Mouse (Mus musculus): ENCODE results near the gene Samhd1. TPM values are rescaled to one million over a fixed set of nuclear protein-coding genes. Genes with fewer than 3 reads are reported as not detected.

Gene Samhd1
- polyA plus RNA-seq, 1 experiment from 2014 or later = 21.4 TPM

- Histone ChIP-seq H3K9ac (no peak overlapping the region), H3K9me3 (no peaks in the 10 kb centered on the region), H3K4me2 (no peak overlapping the region), H3K27me3 (no peaks in the 10 kb centered on the region), H3K4me1 (peaks cover 58% of the 10 kb centered on the region), H3K36me3 (peaks cover 57% of the 10 kb centered on the region), H3K27ac (peak overlapping the region; percentile 82), H3K4me3 (no peak overlapping the region)
- WGBS = 87% methylated on average over 6 of the region's 6 CpGs
- no peak for ATAC-seq (ENCODE audit: insufficient number of reproducible peaks, low FRiP score, low TSS enrichment, low read depth)
These were observed 79.3 kb downstream of the Samhd1 start for GRCm38 (mm10) chr2:157055721-157056120.

- Histone ChIP-seq H3K36me3 (peaks cover 57% of the 10 kb centered on the region), H3K27me3 (no peaks in the 10 kb centered on the region), H3K9ac (no peak overlapping the region), H3K4me2 (no peak overlapping the region), H3K4me3 (no peak overlapping the region), H3K9me3 (no peaks in the 10 kb centered on the region), H3K27ac (peak overlapping the region; percentile 82), H3K4me1 (peaks cover 54% of the 10 kb centered on the region)
- 35% methylated on average over 5 of the region's 5 CpGs for WGBS
- peak; percentile 54 for ATAC-seq (ENCODE audit: insufficient number of reproducible peaks, low FRiP score, low TSS enrichment, low read depth)
These were observed 80.2 kb downstream of the Samhd1 start for GRCm38 (mm10) chr2:157054816-157055215.

GRCm38 (mm10) chr2:157054297-157054696, 80.8 kb downstream of the Samhd1 start:
- Histone ChIP-seq H3K27ac (peak overlapping the region; percentile 82), H3K36me3 (peaks cover 57% of the 10 kb centered on the region), H3K27me3 (no peaks in the 10 kb centered on the region), H3K4me3 (no peak overlapping the region), H3K9ac (no peak overlapping the region), H3K4me2 (no peak overlapping the region), H3K4me1 (peaks cover 52% of the 10 kb centered on the region), H3K9me3 (no peaks in the 10 kb centered on the region)
- no peak for ATAC-seq (ENCODE audit: insufficient number of reproducible peaks, low FRiP score, low TSS enrichment, low read depth)
- 88% methylated on average over 8 of the region's 8 CpGs for WGBS

GRCm38 (mm10) chr2:157053787-157054186, 81.3 kb downstream of the Samhd1 start:
- Histone ChIP-seq H3K36me3 (peaks cover 57% of the 10 kb centered on the region), H3K4me1 (peaks cover 49% of the 10 kb centered on the region), H3K27ac (0 out of 2 replicates have a peak overlapping the region, but pooled peaks have one; percentile 82), H3K4me2 (no peak overlapping the region), H3K9me3 (no peaks in the 10 kb centered on the region), H3K9ac (no peak overlapping the region), H3K4me3 (no peak overlapping the region), H3K27me3 (no peaks in the 10 kb centered on the region)
- ATAC-seq (ENCODE audit: insufficient number of reproducible peaks, low FRiP score, low TSS enrichment, low read depth) = no peak
- 83% methylated on average over 4 of the region's 4 CpGs for WGBS

- Histone ChIP-seq H3K4me2 (no peak overlapping the region), H3K4me3 (no peak overlapping the region), H3K36me3 (peaks cover 57% of the 10 kb centered on the region), H3K9me3 (no peaks in the 10 kb centered on the region), H3K27ac (no peak overlapping the region), H3K4me1 (peaks cover 48% of the 10 kb centered on the region), H3K9ac (no peak overlapping the region), H3K27me3 (no peaks in the 10 kb centered on the region)
- ATAC-seq (ENCODE audit: insufficient number of reproducible peaks, low FRiP score, low TSS enrichment, low read depth) = no peak
- 95% methylated on average over 5 of the region's 5 CpGs for WGBS
These were observed 81.9 kb downstream of the Samhd1 start for GRCm38 (mm10) chr2:157053124-157053523.

GRCm38 (mm10) chr2:157052448-157052847, 82.6 kb downstream of the Samhd1 start:
- H3K4me3 ChIP-seq = no peak overlapping the region
- no peak overlapping the region for H3K4me2 ChIP-seq
- no peak overlapping the region for H3K9ac ChIP-seq
- no peaks in the 10 kb centered on the region for H3K9me3 ChIP-seq
- H3K27ac ChIP-seq = no peak overlapping the region
- no peak for ATAC-seq (ENCODE audit: insufficient number of reproducible peaks, low FRiP score, low TSS enrichment, low read depth)
- 79% methylated on average over 8 of the region's 8 CpGs for WGBS
- H3K4me1 ChIP-seq = peaks cover 48% of the 10 kb centered on the region
- H3K36me3 ChIP-seq = peaks cover 53% of the 10 kb centered on the region
- no peaks in the 10 kb centered on the region for H3K27me3 ChIP-seq

GRCm38 (mm10) chr2:157049831-157050243, 85.2 kb downstream of the Samhd1 start:
- no peak overlapping the region for H3K9ac ChIP-seq
- peaks cover 34% of the 10 kb centered on the region for H3K4me1 ChIP-seq
- 76% methylated on average over 8 of the region's 8 CpGs for WGBS
- no peaks in the 10 kb centered on the region for H3K27me3 ChIP-seq
- no peaks in the 10 kb centered on the region for H3K9me3 ChIP-seq
- peaks cover 65% of the 10 kb centered on the region for H3K36me3 ChIP-seq
- no peak overlapping the region for H3K4me2 ChIP-seq
- H3K27ac ChIP-seq = 0 out of 2 replicates have a peak overlapping the region, but pooled peaks have one; percentile 3
- no peak for ATAC-seq (ENCODE audit: insufficient number of reproducible peaks, low FRiP score, low TSS enrichment, low read depth)
- no peak overlapping the region for H3K4me3 ChIP-seq

GRCm38 (mm10) chr2:157048395-157049181, 86.5 kb downstream of the Samhd1 start:
- Histone ChIP-seq H3K4me3 (no peak overlapping the region), H3K4me1 (peaks cover 28% of the 10 kb centered on the region), H3K9me3 (no peaks in the 10 kb centered on the region), H3K9ac (no peak overlapping the region), H3K4me2 (no peak overlapping the region), H3K27ac (peak overlapping the region; percentile 5; the same call in 1 of the 2 replicates), H3K27me3 (no peaks in the 10 kb centered on the region), H3K36me3 (peaks cover 67% of the 10 kb centered on the region)
- 73% methylated on average over 13 of the region's 13 CpGs for WGBS
- ATAC-seq (ENCODE audit: insufficient number of reproducible peaks, low FRiP score, low TSS enrichment, low read depth) = no peak

Other genes starting within 250 kb of the Samhd1 start
- 0.46 and 0.63 TPM in 2 replicates for gene Sla2, start 248.1 kb downstream of the Samhd1 start, polyA plus RNA-seq (2015; fragmentation: Nextera tagmentation; extraction: Ambion mirVana)
- gene Ndrg3, start 143.2 kb downstream of the Samhd1 start, polyA plus RNA-seq (2015; fragmentation: Nextera tagmentation; extraction: Ambion mirVana) = 52.2 and 54.0 TPM in 2 replicates
- gene Dsn1, start 128.1 kb downstream of the Samhd1 start, polyA plus RNA-seq (2015; fragmentation: Nextera tagmentation; extraction: Ambion mirVana) = 29.5 and 31.6 TPM in 2 replicates
- gene Soga1, start 56.0 kb downstream of the Samhd1 start, polyA plus RNA-seq (2015; fragmentation: Nextera tagmentation; extraction: Ambion mirVana) = 2.3 and 2.9 TPM in 2 replicates
- not detected in 2 replicates for gene Tldc2, start 48.2 kb downstream of the Samhd1 start, polyA plus RNA-seq (2015; fragmentation: Nextera tagmentation; extraction: Ambion mirVana)
- gene Rbl1, start 69.3 kb upstream of the Samhd1 start, polyA plus RNA-seq (2015; fragmentation: Nextera tagmentation; extraction: Ambion mirVana) = 17.3 and 18.0 TPM in 2 replicates
- gene Rpn2, start 143.8 kb upstream of the Samhd1 start, polyA plus RNA-seq (2015; fragmentation: Nextera tagmentation; extraction: Ambion mirVana) = 342 and 349 TPM in 2 replicates
- 0.36 and 1.0 TPM in 2 replicates for gene Mroh8, start 144.3 kb upstream of the Samhd1 start, polyA plus RNA-seq (2015; fragmentation: Nextera tagmentation; extraction: Ambion mirVana)
- not detected in 2 replicates for gene Ghrh, start 212.2 kb upstream of the Samhd1 start, polyA plus RNA-seq (2015; fragmentation: Nextera tagmentation; extraction: Ambion mirVana)
- gene Manbal, start 232.3 kb upstream of the Samhd1 start, polyA plus RNA-seq (2015; fragmentation: Nextera tagmentation; extraction: Ambion mirVana) = 87.6 and 87.9 TPM in 2 replicates